Mouse (Mus musculus) lung, postnatal 10 days (tissue): ENCODE measurements around the gene Tbcd.
"Not testable (repeated sequence)": the region's sequence is repeated elsewhere in the genome, so short reads cannot be mapped to it uniquely, and the experiment has no call there.

Experiments
- DNase-seq: peaks from one replicate; pipeline ENCODE4 v3.0.0; 2021

The Tbcd gene

GRCm38 (mm10) chr11:121655166-121655806 is 203.5 kb downstream of the Tbcd start:
- DNase-seq: no peak

- DNase-seq: no peak
Observed at GRCm38 (mm10) chr11:121655807-121656511, 204.2 kb downstream of the Tbcd start.

GRCm38 (mm10) chr11:121658151-121658550 is 206.4 kb downstream of the Tbcd start:
- DNase-seq: peak; percentile 9

- DNase-seq: not testable (repeated sequence)
Observed at GRCm38 (mm10) chr11:121660604-121661003, 208.9 kb downstream of the Tbcd start.

GRCm38 (mm10) chr11:121661116-121661515 is 209.4 kb downstream of the Tbcd start:
- DNase-seq: no peak
